Mouse (Mus musculus): ENCODE data around the gene Ammecr1.
A peak's percentile ranks its signal among the peaks of the same experiment; 100 is the strongest.

Ammecr1 gene

DNA sequence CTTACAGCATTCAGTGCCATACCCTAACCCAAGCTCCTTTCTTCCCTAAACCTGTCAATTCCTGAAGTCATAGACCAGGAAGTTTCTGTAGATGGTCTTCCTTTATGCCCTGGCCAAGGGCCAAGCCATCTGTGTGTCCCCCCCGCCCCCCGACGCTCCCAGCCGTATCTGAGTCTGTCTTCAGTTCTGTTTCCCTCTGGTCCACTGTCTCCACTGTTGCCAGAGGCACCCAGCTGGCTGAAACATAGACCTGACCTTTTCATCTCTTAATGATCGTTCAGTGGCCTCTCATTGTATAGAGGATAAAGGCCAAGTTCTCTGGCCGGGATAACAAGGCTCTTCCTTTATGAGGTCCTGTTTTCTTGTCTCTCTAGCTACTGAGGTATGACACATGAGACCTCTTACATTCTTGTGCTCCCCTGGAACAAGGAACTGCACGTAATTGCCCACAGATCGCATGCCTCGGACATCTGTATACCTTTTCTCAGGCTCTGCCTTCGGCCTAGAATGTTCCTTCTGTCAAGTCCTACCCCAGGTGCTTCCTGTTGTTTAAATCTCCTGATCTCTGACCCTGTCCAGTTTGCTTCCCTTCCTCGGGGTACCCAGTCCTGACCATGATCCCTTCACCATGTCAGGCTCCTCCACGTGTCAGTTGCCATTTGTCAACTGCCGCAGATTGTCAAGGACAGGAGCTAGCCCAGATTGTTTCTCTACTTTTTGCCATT is 138.2 kb downstream of the Ammecr1 start:
- no peak for DNase-seq (ENCODE audit: low spot score)

DNA sequence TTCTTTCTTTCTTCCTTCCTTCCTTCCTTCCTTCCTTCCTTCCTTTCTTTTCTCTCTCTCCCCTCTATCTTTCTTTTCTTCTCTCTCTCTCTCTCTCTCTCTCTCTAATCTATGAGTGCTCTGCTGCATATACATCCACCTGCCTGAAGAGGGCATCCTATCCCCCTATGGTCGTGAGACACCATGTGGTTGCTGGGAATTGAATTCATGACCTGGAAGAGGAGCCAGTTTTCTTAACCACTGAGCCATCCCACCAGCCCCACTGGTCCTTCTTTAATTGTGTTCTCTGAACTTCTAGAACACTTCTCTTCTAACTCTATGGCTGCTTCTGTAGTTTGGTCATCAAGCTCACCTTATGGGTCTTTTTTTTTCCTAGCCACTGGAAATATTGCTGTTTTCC is 138.9 kb downstream of the Ammecr1 start:
- DNase-seq (ENCODE audit: low spot score), result peak; percentile 14

DNA sequence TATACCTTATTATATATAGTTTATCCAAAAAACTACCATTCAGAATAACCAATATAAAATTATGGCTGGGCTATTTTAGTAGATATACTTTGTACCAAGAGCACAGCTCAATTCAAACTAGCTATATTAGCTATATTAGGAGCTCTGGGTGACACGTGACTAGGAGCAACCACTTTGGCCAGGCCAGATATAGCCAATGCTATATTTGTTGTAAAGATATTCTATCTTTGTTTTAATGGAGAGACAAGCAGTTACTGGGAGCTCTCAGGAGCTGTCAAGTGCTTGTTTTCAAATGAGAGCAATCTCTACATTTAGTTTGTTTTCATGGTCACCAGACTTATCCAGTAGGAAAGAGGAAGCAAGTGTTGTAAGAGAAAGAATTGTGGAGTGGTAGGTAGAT is 141.2 kb downstream of the Ammecr1 start:
- no peak for DNase-seq (ENCODE audit: low spot score)

DNA sequence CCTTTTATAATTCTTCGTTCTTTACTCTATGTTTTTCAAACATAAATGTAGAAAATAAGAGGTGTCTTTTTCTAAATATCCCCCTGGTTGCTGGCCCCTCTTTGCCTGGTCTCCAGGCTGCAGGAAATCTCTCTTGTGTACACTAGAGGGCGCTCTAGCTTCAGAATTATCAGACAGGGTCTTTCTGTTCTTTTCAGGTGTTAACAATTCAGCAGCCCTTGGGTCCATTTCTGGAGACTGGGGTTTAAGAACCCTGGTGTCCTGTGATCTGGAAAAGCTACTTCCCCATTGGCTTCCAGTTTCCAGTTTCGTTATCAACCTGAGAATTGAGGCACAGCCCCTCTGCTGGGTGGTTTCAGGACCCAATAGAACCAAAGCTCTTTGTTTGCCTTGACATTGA is 144.7 kb downstream of the Ammecr1 start:
- peak; percentile 32 for DNase-seq (ENCODE audit: low spot score)

DNA sequence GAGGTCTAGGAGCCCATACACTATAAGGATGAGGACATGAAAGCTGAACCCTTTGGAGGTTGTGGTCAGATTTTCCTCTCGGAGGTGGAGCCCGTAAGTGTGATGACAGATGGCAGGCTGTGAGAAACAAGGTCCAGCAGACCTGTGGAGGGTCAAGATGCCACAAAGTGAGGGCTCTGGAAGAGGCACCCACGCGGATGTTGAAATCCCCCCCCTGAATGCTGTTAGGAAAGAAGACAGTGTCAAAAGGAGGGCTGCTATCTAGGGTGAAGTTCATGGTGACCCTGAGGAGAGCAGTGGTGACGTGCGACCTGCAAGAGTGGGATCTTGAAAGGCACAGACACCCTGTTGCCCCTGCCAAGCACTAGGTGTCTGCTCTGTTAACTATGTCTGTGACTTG is 145.3 kb downstream of the Ammecr1 start:
- no peak for DNase-seq (ENCODE audit: low spot score)

DNA sequence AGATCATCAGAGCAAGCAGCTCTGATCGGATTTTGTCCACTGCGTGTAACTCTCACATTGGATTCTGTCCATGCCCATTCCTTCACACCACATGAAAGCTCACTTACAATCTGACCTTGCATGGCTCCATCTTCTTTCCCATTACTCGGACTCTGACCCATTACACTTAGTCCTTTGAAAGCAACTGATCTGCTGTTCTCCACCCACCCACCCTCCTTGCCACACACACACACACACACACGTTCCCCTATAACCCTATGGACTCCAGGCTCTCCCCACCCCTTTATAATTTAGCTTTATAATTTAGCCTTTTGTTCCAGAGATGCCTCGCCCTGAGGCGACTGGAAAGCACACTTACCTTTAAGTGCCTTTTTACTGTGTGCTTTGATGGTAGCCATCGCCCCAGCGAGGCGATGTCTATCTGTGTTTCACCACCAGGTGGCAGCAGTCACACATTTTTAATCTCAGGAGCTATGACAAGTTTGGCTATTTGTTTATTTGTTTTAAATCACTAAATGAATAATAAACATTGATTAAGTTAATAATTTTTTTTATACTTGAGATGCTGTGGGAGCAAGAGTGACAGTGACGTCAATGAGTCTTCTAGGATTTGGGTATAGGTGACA is 148.4 kb downstream of the Ammecr1 start:
- DNase-seq (ENCODE audit: low spot score), result peak; percentile 58

DNA sequence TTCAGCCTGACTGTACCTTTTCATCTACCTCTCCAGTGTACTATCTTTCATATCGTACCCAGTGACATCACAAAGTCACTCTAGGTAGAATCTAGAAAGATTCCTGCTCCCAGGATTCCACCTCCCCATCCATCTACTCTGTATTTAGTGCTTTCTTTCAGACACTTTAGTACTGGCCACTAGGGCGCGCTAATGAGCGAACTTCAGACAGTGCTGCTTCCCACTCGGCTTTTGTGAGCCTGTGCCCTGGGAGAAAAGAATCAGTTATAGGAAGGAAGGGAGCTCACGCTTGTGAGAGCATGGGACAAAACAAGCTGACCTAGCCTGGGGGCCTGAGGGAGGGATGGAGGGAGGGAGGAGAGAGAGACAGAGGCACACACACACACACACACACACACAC is 153.4 kb downstream of the Ammecr1 start:
- peak; percentile 15 for DNase-seq (ENCODE audit: low spot score)

DNA sequence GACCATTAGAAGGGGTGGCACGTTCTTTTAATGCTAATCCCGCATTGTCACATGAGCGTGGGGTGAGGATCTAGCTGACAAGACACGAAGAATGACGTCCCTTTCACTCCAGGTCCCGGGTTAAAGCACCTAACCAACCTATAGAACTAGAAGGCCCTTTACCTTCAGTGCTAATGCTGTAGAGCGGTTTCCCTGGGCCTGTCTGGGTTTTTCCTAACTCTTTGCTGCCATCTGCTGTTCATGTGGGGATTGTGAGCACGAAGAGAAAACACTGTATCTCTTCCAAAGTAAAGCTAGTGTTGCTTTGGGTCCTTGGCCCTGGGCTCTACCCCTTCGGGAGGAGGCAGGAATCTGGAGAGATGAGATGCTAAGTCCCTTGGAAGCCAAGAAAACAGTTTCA is 158.1 kb downstream of the Ammecr1 start:
- DNase-seq (ENCODE audit: low spot score), result peak; percentile 71

DNA sequence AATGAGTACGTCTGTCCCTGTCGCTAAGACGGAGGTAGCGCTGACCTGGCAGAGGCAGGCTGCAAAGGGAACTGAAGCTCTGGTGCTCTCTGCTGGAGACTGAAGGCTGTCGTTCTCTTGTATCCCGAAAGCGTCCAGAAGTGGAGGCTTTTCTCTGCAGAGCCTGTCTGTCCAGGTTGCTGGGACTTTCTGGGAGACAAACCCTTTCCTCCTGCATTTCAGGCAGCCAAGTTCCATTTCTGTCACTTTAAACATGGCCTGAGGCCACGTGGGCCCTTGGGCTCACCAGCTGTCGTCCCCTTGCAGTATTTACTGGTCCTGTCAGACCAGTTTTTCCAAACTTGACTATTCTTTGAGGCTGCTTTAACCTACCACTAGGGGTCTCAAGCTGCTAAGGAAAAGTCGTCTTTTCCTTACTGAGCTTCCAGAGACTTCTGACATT is 159.9 kb downstream of the Ammecr1 start:
- no peak for DNase-seq (ENCODE audit: low spot score)

DNA sequence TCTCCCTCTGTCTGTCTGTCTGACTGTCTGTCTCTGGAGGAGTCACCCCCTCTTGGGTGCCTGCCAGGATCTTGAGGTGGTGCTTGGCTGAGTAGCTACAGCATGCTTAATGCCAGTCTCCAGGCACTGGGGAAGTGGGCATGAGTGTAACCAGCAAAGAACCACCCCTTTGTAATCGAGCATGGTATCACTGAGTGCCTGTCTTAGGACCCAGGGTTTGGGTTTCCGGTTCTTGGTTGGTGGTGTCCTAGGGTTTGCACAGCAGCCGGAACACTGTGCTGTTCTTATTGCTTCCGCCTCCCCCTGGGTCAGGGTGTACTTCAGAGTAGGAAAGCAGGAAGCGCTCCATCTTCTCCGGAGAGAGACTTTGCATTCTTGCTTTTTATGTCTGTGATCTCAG is 160.4 kb downstream of the Ammecr1 start:
- DNase-seq (ENCODE audit: low spot score), result no peak

DNA sequence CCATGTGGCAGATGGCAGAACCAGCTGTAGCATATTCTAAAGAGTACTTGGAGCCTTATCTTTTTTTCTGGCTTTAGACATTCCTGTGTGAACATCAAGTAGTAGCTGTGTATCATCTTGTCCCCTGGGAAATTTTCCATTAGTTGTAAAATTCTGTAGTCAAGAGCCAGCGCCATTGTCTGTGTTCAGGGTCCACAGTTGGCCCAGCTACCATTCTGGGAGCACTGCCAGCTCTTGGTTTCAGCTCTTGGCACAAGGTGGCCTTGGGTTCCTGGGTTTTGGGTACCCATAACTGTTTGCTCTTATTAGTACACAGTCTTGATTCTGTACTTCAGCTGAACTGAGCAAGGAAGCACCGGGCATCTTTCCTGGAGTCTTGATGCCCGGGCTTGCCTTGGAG is 161.9 kb downstream of the Ammecr1 start:
- DNase-seq (ENCODE audit: low spot score), result peak; percentile 5

Data from adipocyte (in vitro differentiated cells).